Mouse (Mus musculus) CH12.LX (cell line): ENCODE results near the gene St7l. TPM values are rescaled to one million over a fixed set of nuclear protein-coding genes. Genes with fewer than 3 reads are reported as not detected.

Experiments
- DNase-seq: peaks from one replicate; pipeline ENCODE4 v3.0.0-alpha.2; 2013; ENCODE audit errors: extremely low read depth
- H3K27ac ChIP-seq: 2 replicates; pipeline ENCODE4 v1.5.1; 2012; ENCODE audit warnings: low read depth, mild to moderate bottlenecking, control low read depth, moderate library complexity; ENCODE audit not compliant: insufficient read depth
- H3K27me3 ChIP-seq: replicated peaks from 2 replicates; pipeline ENCODE3; 2012; ENCODE audit warnings: inconsistent platforms
- H3K36me3 ChIP-seq, 2 experiments: replicated peaks in 1 of 2; 2 replicates each; pipeline versions ENCODE3 to v1.6.1; 2012; ENCODE audit warnings: inconsistent platforms in 1 of 2, low read length in 1 of 2, mild to moderate bottlenecking in 1 of 2, mixed read lengths in 1 of 2, moderate library complexity in 1 of 2; ENCODE audit not compliant: control insufficient read depth in 1 of 2, insufficient read depth in 1 of 2
- H3K4me1 ChIP-seq, 2 experiments: 2 replicates each; pipeline ENCODE4 v1.6.1; 2012; ENCODE audit warnings: inconsistent platforms in 1 of 2, moderate library complexity in 1 of 2; ENCODE audit not compliant: insufficient read depth in 2 of 2, control insufficient read depth in 1 of 2
- H3K4me2 ChIP-seq: 2 replicates; pipeline ENCODE4 v1.6.1; 2012; ENCODE audit warnings: low read depth, mild to moderate bottlenecking, control low read depth; ENCODE audit not compliant: poor library complexity, insufficient read depth, severe bottlenecking
- H3K4me3 ChIP-seq, 3 experiments: fragments of 150-350 bp in 1 of 3; sonication (generic) in 1 of 3; replicated peaks in 1 of 3; 2 replicates each; pipeline versions ENCODE3 to v1.5.1; 2011 to 2012; ENCODE audit warnings: low read depth in 2 of 3, low read length in 2 of 3, mild to moderate bottlenecking in 2 of 3, moderate library complexity in 2 of 3, control low read depth in 1 of 3, improper control_type of control experiment in 1 of 3, inconsistent platforms in 1 of 3, mixed read lengths in 1 of 3; ENCODE audit not compliant: poor library complexity in 1 of 3
- H3K79me2 ChIP-seq: replicated peaks from 2 replicates; pipeline ENCODE4 v1.6.1; 2012; ENCODE audit warnings: mild to moderate bottlenecking, moderate library complexity; ENCODE audit not compliant: control insufficient read depth, poor library complexity, insufficient read depth, severe bottlenecking; ENCODE audit errors: extremely low read depth
- H3K9ac ChIP-seq: 2 replicates; pipeline ENCODE4 v1.6.1; 2012; ENCODE audit warnings: low read depth, mild to moderate bottlenecking, control low read depth, moderate library complexity; ENCODE audit not compliant: insufficient read depth
- H3K9me3 ChIP-seq: replicated peaks from 2 replicates; pipeline ENCODE3; 2012; ENCODE audit warnings: low read length, inconsistent platforms, mixed read lengths
- CHD2 ChIP-seq: IDR thresholded peaks from 2 replicates; pipeline ENCODE4 v1.6.1; 2011; ENCODE audit warnings: low read length, improper control_type of control experiment
- CTCF ChIP-seq, 2 experiments: IDR thresholded peaks in 1 of 2; conservative IDR thresholded peaks in 1 of 2; 2 replicates each; pipeline ENCODE4 v1.5.1; 2011 to 2012; ENCODE audit warnings: low read depth in 2 of 2, low read length in 2 of 2, improper control_type of control experiment in 1 of 2, inconsistent platforms in 1 of 2, mild to moderate bottlenecking in 1 of 2, moderate library complexity in 1 of 2
- E2F4 ChIP-seq: IDR thresholded peaks from 2 replicates; pipeline ENCODE4 v1.6.1; 2011; ENCODE audit warnings: low read depth, low read length, improper control_type of control experiment; ENCODE audit not compliant: insufficient replicate concordance
- HCFC1 ChIP-seq: IDR thresholded peaks from 2 replicates; pipeline ENCODE4 v1.6.1; 2012; ENCODE audit warnings: low read depth, mild to moderate bottlenecking, inconsistent platforms, low read length, improper control_type of control experiment
- IRF4 ChIP-seq: IDR thresholded peaks from 2 replicates; pipeline ENCODE4 v1.6.1; 2014; ENCODE audit warnings: low read depth, mild to moderate bottlenecking, inconsistent platforms, low read length, improper control_type of control experiment
- JUN ChIP-seq: IDR thresholded peaks from 2 replicates; pipeline ENCODE4 v1.6.1; 2011; ENCODE audit warnings: low read depth, mild to moderate bottlenecking, low read length, improper control_type of control experiment, moderate library complexity; ENCODE audit not compliant: insufficient read depth
- JUND ChIP-seq: conservative IDR thresholded peaks from 2 replicates; pipeline ENCODE4 v1.6.1; 2011; ENCODE audit warnings: low read depth, low read length, improper control_type of control experiment
- KAT2A ChIP-seq: IDR thresholded peaks from 2 replicates; pipeline ENCODE4 v1.6.1; 2012; ENCODE audit warnings: low read length, improper control_type of control experiment, inconsistent platforms; ENCODE audit not compliant: insufficient replicate concordance
- MAFK ChIP-seq: IDR thresholded peaks from 2 replicates; pipeline ENCODE4 v1.6.1; 2011; ENCODE audit warnings: low read length, improper control_type of control experiment; ENCODE audit not compliant: insufficient replicate concordance
- MAX ChIP-seq: IDR thresholded peaks from 2 replicates; pipeline ENCODE4 v1.6.1; 2011; ENCODE audit warnings: low read length, improper control_type of control experiment
- MAZ ChIP-seq: IDR thresholded peaks from 2 replicates; pipeline ENCODE4 v1.6.1; 2012; ENCODE audit warnings: low read depth, mild to moderate bottlenecking, inconsistent platforms, low read length, improper control_type of control experiment, moderate library complexity
- MEF2A ChIP-seq: IDR thresholded peaks from 2 replicates; pipeline ENCODE4 v1.6.1; 2014; ENCODE audit warnings: low read depth, mild to moderate bottlenecking, inconsistent platforms, low read length, improper control_type of control experiment, borderline replicate concordance
- MXI1 ChIP-seq: IDR thresholded peaks from 2 replicates; pipeline ENCODE4 v1.6.1; 2011; ENCODE audit warnings: mild to moderate bottlenecking, low read depth, low read length, improper control_type of control experiment
- NELFE ChIP-seq: IDR thresholded peaks from 2 replicates; pipeline ENCODE4 v1.6.1; 2011; ENCODE audit warnings: low read depth, low read length, improper control_type of control experiment
- NRF1 ChIP-seq: IDR thresholded peaks from 2 replicates; pipeline ENCODE4 v1.6.1; 2014; ENCODE audit warnings: low read depth, mild to moderate bottlenecking, inconsistent platforms, low read length, improper control_type of control experiment, moderate library complexity
- PAX5 ChIP-seq: IDR thresholded peaks from 2 replicates; pipeline ENCODE4 v1.6.1; 2012; ENCODE audit warnings: low read length, inconsistent platforms, mixed read lengths
- POLR2A ChIP-seq: IDR thresholded peaks from 2 replicates; pipeline ENCODE4 v1.6.1; 2011; ENCODE audit warnings: low read depth, mild to moderate bottlenecking, improper control_type of control experiment, low read length
- RAD21 ChIP-seq: IDR thresholded peaks from 2 replicates; pipeline ENCODE4 v1.6.1; 2011; ENCODE audit warnings: low read depth, mild to moderate bottlenecking, low read length, improper control_type of control experiment, moderate library complexity
- SIN3A ChIP-seq: IDR thresholded peaks from 2 replicates; pipeline ENCODE4 v1.6.1; 2012; ENCODE audit warnings: low read length, improper control_type of control experiment, inconsistent platforms
- SMC3 ChIP-seq: IDR thresholded peaks from 2 replicates; pipeline ENCODE4 v1.6.1; 2011; ENCODE audit warnings: low read depth, low read length, improper control_type of control experiment
- TCF12 ChIP-seq: IDR thresholded peaks from 2 replicates; pipeline ENCODE4 v1.6.1; 2014; ENCODE audit warnings: low read depth, mild to moderate bottlenecking, inconsistent platforms, low read length, improper control_type of control experiment
- UBTF ChIP-seq: IDR thresholded peaks from 2 replicates; pipeline ENCODE4 v1.6.1; 2012; ENCODE audit warnings: low read depth, mild to moderate bottlenecking, inconsistent platforms, low read length, improper control_type of control experiment, moderate library complexity
- USF2 ChIP-seq: conservative IDR thresholded peaks from 2 replicates; pipeline ENCODE4 v1.6.1; 2011; ENCODE audit warnings: low read depth, low read length, improper control_type of control experiment
- ZC3H11A ChIP-seq: IDR thresholded peaks from 2 replicates; pipeline ENCODE4 v1.6.1; 2012; ENCODE audit warnings: low read depth, mild to moderate bottlenecking, inconsistent platforms, low read length, improper control_type of control experiment
- ZKSCAN1 ChIP-seq: IDR thresholded peaks from 2 replicates; pipeline ENCODE4 v1.6.1; 2012; ENCODE audit warnings: low read depth, inconsistent platforms, low read length, improper control_type of control experiment, borderline replicate concordance
- dilution Hi-C: fragments of 300-500 bp; cut with MboI; formaldehyde crosslinking; loops from 2 replicates; pipeline ENCODE4 v1.14.3; 2020; ENCODE audit warnings: low sequenced_read_pairs; ENCODE audit not compliant: extremely low pct_unique_long_range_greater_than_20kb, extremely low pct_ligation_motif_present
- in situ Hi-C: fragments of 300-500 bp; cut with MboI; formaldehyde crosslinking; loops from 3 replicates; pipeline ENCODE4 v1.14.3; 2019; ENCODE audit warnings: low sequenced_read_pairs, low pct_ligation_motif_present, low pct_unique_long_range_greater_than_20kb, mixed read lengths
- polyA plus RNA-seq: library from polyadenylated mRNA; unstranded; fragments of >175 nt; gene quantifications from 2 replicates; pipeline ENCODE4 v1.2.1, GENCODE M21; 2012; ENCODE audit warnings: low read depth; ENCODE audit not compliant: insufficient read length
- total RNA-seq, 2 experiments: library from RNA; depleted of rRNA; stranded (reverse); fragments of 300-350 nt in 1 of 2; fragments of >200 nt in 1 of 2; gene quantifications; 2 replicates each; pipeline ENCODE4 v1.2.3; 2012 to 2014

Gene St7l
- total and polyA plus RNA-seq, 3 experiments = 8.1 to 14.1 (median 10.4) TPM

DNA sequence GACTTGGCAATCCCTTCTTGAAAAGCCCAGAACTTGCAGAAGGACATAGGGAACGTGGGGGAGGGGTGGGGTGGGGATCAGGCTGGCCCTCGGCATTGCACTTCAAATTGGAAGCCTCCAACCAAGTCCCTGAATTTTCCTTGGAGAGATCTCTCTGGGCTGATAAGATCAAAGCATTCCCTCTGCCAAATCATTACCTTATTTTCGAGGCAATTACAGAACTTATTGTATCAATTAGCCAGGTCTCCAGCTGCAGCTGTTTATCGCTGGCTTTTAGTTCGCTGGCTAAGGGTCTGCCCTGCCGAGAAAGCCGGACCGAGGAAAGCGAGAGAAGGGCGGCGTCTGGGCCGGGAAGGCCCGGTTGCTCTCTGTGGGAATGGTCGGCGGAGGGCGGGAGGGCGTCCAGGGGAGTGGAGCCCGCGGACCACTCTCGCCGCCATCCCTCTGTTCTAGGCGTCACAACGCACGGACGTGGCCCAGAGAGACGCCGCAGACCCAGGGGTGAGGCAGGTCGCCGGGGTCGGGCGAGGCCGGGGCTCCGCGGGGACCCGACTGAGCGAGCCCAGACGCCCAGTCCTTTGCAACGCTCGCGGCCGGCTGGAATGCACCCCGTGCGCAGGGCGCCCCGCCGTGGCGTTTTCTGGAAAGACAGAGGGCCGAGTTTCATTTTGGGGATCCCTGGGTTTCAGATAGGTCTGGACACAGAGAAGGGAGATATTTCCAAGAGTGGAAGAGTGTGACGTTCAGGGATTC lies 103.9 kb downstream of the St7l start:
- Histone ChIP-seq H3K36me3 (no peaks in the 10 kb centered on the region), H3K79me2 (no peaks in the 10 kb centered on the region), H3K9me3 (peaks cover 5% of the 10 kb centered on the region), H3K4me3 (peak overlapping the region; percentile 33 to 67 (median 37)), H3K4me2 (peak overlapping the region; percentile 64), H3K9ac (peak overlapping the region; percentile 55; the same call in 1 of the 2 replicates), H3K27ac (no peak overlapping the region), H3K4me1 (peaks cover 3% of the 10 kb centered on the region in 2 experiments; a peak in 1 of 4 replicates), H3K27me3 (peaks cover 2% of the 10 kb centered on the region)
- TF ChIP-seq SIN3A = 0 out of 2 replicates have a peak, but pooled peaks have one; percentile 43
- no peak for TF ChIP-seq CHD2
- no peak for TF ChIP-seq MAZ
- peak in 1 of 2 experiments; percentile 83; a peak in 2 of 4 replicates for TF ChIP-seq CTCF (conservative IDR thresholded peaks at IDR 0.05 in 1 of 2, IDR thresholded peaks at IDR 0.05 in 1 of 2; ENCODE audit: low read depth in 2 of 2, low read length in 2 of 2)
- TF ChIP-seq E2F4 = no peak
- no peak for TF ChIP-seq USF2
- no peak for TF ChIP-seq PAX5
- peak; percentile 41 for TF ChIP-seq ZC3H11A
- TF ChIP-seq TCF12 = no peak
- TF ChIP-seq MXI1 = no peak
- TF ChIP-seq IRF4 = peak; percentile 53; the same call in 1 of the 2 replicates
- TF ChIP-seq MEF2A = no peak
- peak; percentile 76; the same call in 1 of the 2 replicates for TF ChIP-seq UBTF
- no peak for TF ChIP-seq MAFK
- no peak for TF ChIP-seq KAT2A
- no peak for TF ChIP-seq JUND
- TF ChIP-seq MAX = no peak
- TF ChIP-seq ZKSCAN1 = no peak
- TF ChIP-seq NELFE = no peak
- TF ChIP-seq HCFC1 = no peak
- TF ChIP-seq SMC3 = peak; percentile 77
- TF ChIP-seq POLR2A = no peak
- TF ChIP-seq NRF1 = no peak
- no peak for TF ChIP-seq JUN
- peak; percentile 68 for TF ChIP-seq RAD21
- peak; percentile 18 for DNase-seq
- dilution Hi-C loops (no loop called here), in situ Hi-C loops (loop anchor here (10.0 kb wide), 1 partner anchor 183 kb away; the partner anchor contains the start of genes Fam19a3, Ppm1j and Rhoc)

Other genes with a start within 250 kb of the St7l start
- 60.3 and 80.5 TPM in 2 replicates for gene Slc16a1, start 225.3 kb upstream of the St7l start, total RNA-seq (2012; rRNA removed)
- 192 and 199 TPM in 2 replicates for gene Slc16a1, start 225.3 kb upstream of the St7l start, total RNA-seq (2014; rRNA removed)
- 95.5 and 97.5 TPM in 2 replicates for gene Slc16a1, start 225.3 kb upstream of the St7l start, polyA plus RNA-seq
- 4.2 and 6.4 TPM in 2 replicates for gene Ppm1j, start 82.9 kb upstream of the St7l start, total RNA-seq (2012; rRNA removed)
- 2.1 and 2.7 TPM in 2 replicates for gene Ppm1j, start 82.9 kb upstream of the St7l start, total RNA-seq (2014; rRNA removed)
- gene Ppm1j, start 82.9 kb upstream of the St7l start, polyA plus RNA-seq = 6.4 and 6.5 TPM in 2 replicates
- 0.04 and 0.08 TPM in 2 replicates for gene Fam19a3, start 82.2 kb upstream of the St7l start, total RNA-seq (2012; rRNA removed)
- not detected in 2 replicates for gene Fam19a3, start 82.2 kb upstream of the St7l start, total RNA-seq (2014; rRNA removed)
- 0.07 and 0.16 TPM in 2 replicates for gene Fam19a3, start 82.2 kb upstream of the St7l start, polyA plus RNA-seq
- 6.2 and 8.3 TPM in 2 replicates for gene Rhoc, start 75.6 kb upstream of the St7l start, total RNA-seq (2012; rRNA removed)
- gene Rhoc, start 75.6 kb upstream of the St7l start, total RNA-seq (2014; rRNA removed) = 1.2 and 1.4 TPM in 2 replicates
- 7.9 and 8.0 TPM in 2 replicates for gene Rhoc, start 75.6 kb upstream of the St7l start, polyA plus RNA-seq
- 15.2 and 18.4 TPM in 2 replicates for gene Mov10, start 45.4 kb upstream of the St7l start, total RNA-seq (2012; rRNA removed)
- 7.2 and 7.9 TPM in 2 replicates for gene Mov10, start 45.4 kb upstream of the St7l start, total RNA-seq (2014; rRNA removed)
- 28.0 and 31.9 TPM in 2 replicates for gene Mov10, start 45.4 kb upstream of the St7l start, polyA plus RNA-seq
- gene Capza1, start 500 bp downstream of the St7l start, total RNA-seq (2012; rRNA removed) = 113 and 139 TPM in 2 replicates
- gene Capza1, start 500 bp downstream of the St7l start, total RNA-seq (2014; rRNA removed) = 288 and 317 TPM in 2 replicates
- gene Capza1, start 500 bp downstream of the St7l start, polyA plus RNA-seq = 120 and 140 TPM in 2 replicates
- not detected in 2 replicates for gene Wnt2b, start 97.9 kb downstream of the St7l start, total RNA-seq (2012; rRNA removed)
- not detected in 2 replicates for gene Wnt2b, start 97.9 kb downstream of the St7l start, total RNA-seq (2014; rRNA removed)
- 0.12 and 0.16 TPM in 2 replicates for gene Wnt2b, start 97.9 kb downstream of the St7l start, polyA plus RNA-seq
- gene Cttnbp2nl, start 189.1 kb downstream of the St7l start, total RNA-seq (2012; rRNA removed) = 0.17 and 0.21 TPM in 2 replicates
- gene Cttnbp2nl, start 189.1 kb downstream of the St7l start, total RNA-seq (2014; rRNA removed) = 0.28 and 0.43 TPM in 2 replicates
- 0.70 and 0.78 TPM in 2 replicates for gene Cttnbp2nl, start 189.1 kb downstream of the St7l start, polyA plus RNA-seq
- not detected in 2 replicates for gene 4930564D02Rik, start 202.8 kb downstream of the St7l start, total RNA-seq (2012; rRNA removed)
- gene 4930564D02Rik, start 202.8 kb downstream of the St7l start, total RNA-seq (2014; rRNA removed) = not detected in 2 replicates
- gene 4930564D02Rik, start 202.8 kb downstream of the St7l start, polyA plus RNA-seq = not detected in 2 replicates